Mouse (Mus musculus) liver, postnatal 0 days (tissue): ENCODE measurements around the gene Hoxa13.

Source experiments
- CTCF ChIP-seq: sonication (generic); IDR thresholded peaks from 2 replicates; pipeline ENCODE4 v1.5.1; 2016; ENCODE audit warnings: antibody characterized with exemption, low read depth
- EP300 ChIP-seq: IDR thresholded peaks from 2 replicates; pipeline ENCODE4 v1.6.1; 2016; ENCODE audit warnings: antibody characterized with exemption, low read depth, mild to moderate bottlenecking

DNA sequence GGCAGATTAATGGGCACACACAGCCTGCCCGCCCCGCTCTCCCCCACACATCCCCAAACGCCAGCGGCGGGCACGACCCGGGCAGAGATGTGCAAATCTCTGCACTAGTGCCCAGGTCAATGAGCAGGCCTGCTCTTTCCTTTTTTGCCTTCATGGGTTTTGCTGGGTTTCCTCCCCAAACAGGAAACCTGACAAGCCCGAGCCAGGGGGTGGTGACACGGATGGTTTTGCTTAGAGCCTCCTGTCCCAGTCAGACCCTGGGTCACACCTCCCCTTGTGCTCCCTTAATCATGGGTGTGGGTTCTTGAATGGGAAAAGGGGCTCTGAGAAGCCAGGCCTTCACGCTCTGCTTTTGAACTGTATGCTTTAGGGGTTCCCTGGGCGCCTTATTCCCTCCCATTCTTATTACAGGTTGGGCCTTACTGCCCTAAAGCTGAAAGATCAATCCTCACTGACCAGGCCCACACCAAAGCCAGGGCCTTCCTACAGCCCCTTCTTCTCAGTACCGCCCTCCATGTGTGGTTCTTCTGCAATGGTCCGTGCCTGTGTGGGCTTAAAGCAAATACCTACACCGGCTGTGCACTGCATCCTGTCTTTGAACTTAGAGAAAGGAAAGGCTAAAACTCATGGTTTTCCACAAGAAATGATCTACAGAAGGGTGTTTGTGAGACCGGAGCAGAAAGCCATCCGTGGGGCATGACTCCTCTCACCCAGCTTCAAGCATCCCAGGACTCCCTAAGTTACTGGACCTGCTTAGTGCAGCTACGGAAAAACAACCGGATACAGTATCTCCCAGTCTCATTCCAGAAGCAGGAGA, 51.6 kb downstream of the Hoxa13 start:
- TF ChIP-seq CTCF (no peak), EP300 (no peak)
